Mouse (Mus musculus) neural tube, embryonic 15.5 days (tissue): ENCODE data around the gene Csrnp3. TPM values are rescaled to one million over a fixed set of nuclear protein-coding genes. Genes with fewer than 3 reads are reported as not detected.

Experiments used
- ATAC-seq: fragments of 200-750 bp; cut with Nextera tagmentation; 2 replicates; pipeline ENCODE4 v1.8.0; 2017; ENCODE audit warnings: mild to moderate bottlenecking, moderate TSS enrichment, moderate library complexity; ENCODE audit not compliant: low FRiP score
- H3K27ac ChIP-seq: fragments of 300-500 bp; sonication (generic); replicated peaks from 2 replicates; pipeline ENCODE4 v1.5.1; 2015; ENCODE audit warnings: mild to moderate bottlenecking, inconsistent platforms
- H3K27me3 ChIP-seq: fragments of 300-500 bp; sonication (generic); replicated peaks from 2 replicates; pipeline ENCODE4 v1.6.1; 2015; ENCODE audit warnings: inconsistent platforms
- H3K36me3 ChIP-seq: fragments of 300-500 bp; sonication (generic); 2 replicates; pipeline ENCODE4 v1.6.1; 2015; ENCODE audit warnings: inconsistent platforms
- H3K4me1 ChIP-seq: fragments of 300-500 bp; sonication (generic); 2 replicates; pipeline ENCODE4 v1.6.1; 2015; ENCODE audit warnings: inconsistent platforms
- H3K4me2 ChIP-seq: fragments of 300-500 bp; sonication (generic); 2 replicates; pipeline ENCODE4 v1.6.1; 2015; ENCODE audit warnings: inconsistent platforms, mild to moderate bottlenecking, moderate library complexity
- H3K4me3 ChIP-seq: fragments of 300-500 bp; sonication (generic); replicated peaks from 2 replicates; pipeline ENCODE4 v1.5.1; 2015; ENCODE audit warnings: mild to moderate bottlenecking, inconsistent platforms
- H3K9ac ChIP-seq: fragments of 300-500 bp; sonication (generic); replicated peaks from 2 replicates; pipeline ENCODE4 v1.6.1; 2015; ENCODE audit warnings: mild to moderate bottlenecking, inconsistent platforms
- H3K9me3 ChIP-seq: fragments of 300-500 bp; sonication (generic); replicated peaks from 2 replicates; pipeline ENCODE4 v1.6.1; 2016; ENCODE audit warnings: inconsistent platforms
- whole genome bisulfite sequencing: fragments of 180-500 bp; shearing (Covaris S2); methylation state at CpG from one replicate; pipeline ENCODE4 v1.1.7; 2015; ENCODE audit warnings: mixed read lengths; 5-methylcytosine and 5-hydroxymethylcytosine counted together
- polyA plus RNA-seq: library from polyadenylated mRNA; unstranded; fragments of >200 nt; fragmentation: Nextera tagmentation; extraction: Ambion mirVana; gene quantifications from 2 replicates; pipeline ENCODE4 v1.2.1, GENCODE M21; 2015

Gene Csrnp3
- polyA plus RNA-seq, 1 experiment from 2014 or later = 49.3 TPM

DNA sequence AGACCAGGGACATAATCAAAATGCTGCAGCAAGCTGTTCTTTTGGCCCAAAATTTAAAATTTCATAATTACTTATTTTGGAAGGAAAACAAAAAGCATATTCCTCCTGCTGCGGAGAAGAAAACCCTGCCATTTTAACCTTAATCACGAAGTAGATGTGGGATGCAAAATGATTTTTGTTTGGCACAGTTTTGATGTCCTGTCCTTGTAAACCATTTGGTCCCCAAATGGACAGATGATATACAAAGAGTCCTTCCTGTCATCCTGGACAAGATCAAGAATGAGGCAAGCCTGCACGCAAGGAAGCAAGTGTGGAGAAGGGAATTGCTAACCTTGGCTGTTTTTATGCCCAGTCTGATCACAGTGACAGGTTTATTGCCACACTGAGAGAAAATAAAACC is 46.0 kb downstream of the Csrnp3 start:
- no peak overlapping the region for H3K4me2 ChIP-seq
- no peak for ATAC-seq
- H3K4me1 ChIP-seq = peaks cover 13% of the 10 kb centered on the region
- no peak overlapping the region for H3K4me3 ChIP-seq
- H3K27ac ChIP-seq = no peak overlapping the region
- H3K36me3 ChIP-seq = no peaks in the 10 kb centered on the region
- no peaks in the 10 kb centered on the region for H3K27me3 ChIP-seq
- 70% methylated on average over 3 of the region's 3 CpGs for WGBS
- H3K9ac ChIP-seq = no peak overlapping the region
- H3K9me3 ChIP-seq = no peaks in the 10 kb centered on the region

DNA sequence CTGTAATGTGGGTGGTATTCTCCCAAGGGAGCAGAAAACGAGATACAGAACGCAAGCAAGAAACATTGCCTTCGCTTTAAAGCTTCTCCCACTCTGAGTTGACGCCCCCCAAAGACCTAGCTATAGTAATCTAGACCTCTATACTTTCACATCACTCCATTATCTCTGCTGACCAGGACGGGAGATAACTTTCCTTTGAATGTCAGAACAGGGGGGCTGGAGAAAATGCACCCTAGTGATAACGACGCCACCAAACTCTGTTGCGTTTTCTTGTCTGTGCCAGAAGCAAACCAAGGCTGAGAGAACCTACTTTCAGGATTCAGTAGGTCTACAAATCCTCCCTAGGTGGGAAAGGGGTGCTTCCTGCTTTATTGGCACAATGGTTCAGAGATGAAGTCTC is 47.7 kb downstream of the Csrnp3 start:
- whole genome bisulfite sequencing = 85% methylated on average over 8 of the region's 8 CpGs
- Histone ChIP-seq H3K36me3 (no peaks in the 10 kb centered on the region), H3K9ac (no peak overlapping the region), H3K27me3 (no peaks in the 10 kb centered on the region), H3K4me3 (no peak overlapping the region), H3K9me3 (no peaks in the 10 kb centered on the region), H3K4me1 (peaks cover 23% of the 10 kb centered on the region), H3K4me2 (no peak overlapping the region), H3K27ac (no peak overlapping the region)
- no peak for ATAC-seq

- WGBS = 53% methylated on average over 5 of the region's 5 CpGs
- no peaks in the 10 kb centered on the region for H3K27me3 ChIP-seq
- no peak overlapping the region; the same call in 1 of the 2 replicates for H3K27ac ChIP-seq
- H3K9me3 ChIP-seq = no peaks in the 10 kb centered on the region
- no peak overlapping the region for H3K4me3 ChIP-seq
- ATAC-seq = no peak
- H3K4me2 ChIP-seq = no peak overlapping the region
- H3K4me1 ChIP-seq = peaks cover 23% of the 10 kb centered on the region
- no peaks in the 10 kb centered on the region for H3K36me3 ChIP-seq
- H3K9ac ChIP-seq = no peak overlapping the region
Observed at GRCm38 (mm10) chr2:65894299-65894698, 48.7 kb downstream of the Csrnp3 start.

DNA sequence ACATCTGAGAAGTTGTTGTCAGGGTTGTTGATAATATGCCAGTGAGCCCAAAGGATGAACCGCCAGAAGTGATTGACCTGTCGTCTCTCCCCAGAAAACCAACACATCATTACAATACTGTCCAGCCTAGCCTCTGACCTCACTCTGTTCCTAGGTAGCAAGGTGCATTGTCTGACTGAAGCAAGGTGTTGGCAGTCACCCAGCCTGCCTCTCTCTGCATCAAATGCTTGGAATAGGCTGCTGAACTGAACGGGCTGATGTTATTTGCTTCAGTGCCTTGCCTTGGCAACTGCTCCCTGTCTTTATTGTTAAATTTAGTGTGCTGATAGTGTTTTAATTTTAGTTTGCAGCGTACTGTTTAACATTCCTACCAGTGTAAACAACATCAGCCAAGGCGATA is 51.0 kb downstream of the Csrnp3 start:
- H3K4me1 ChIP-seq = peaks cover 23% of the 10 kb centered on the region
- H3K4me2 ChIP-seq = peak overlapping the region; percentile 47
- peak overlapping the region; percentile 78 for H3K27ac ChIP-seq
- H3K9ac ChIP-seq = no peak overlapping the region
- no peaks in the 10 kb centered on the region for H3K27me3 ChIP-seq
- ATAC-seq = peak; percentile 62
- 28% methylated on average over 5 of the region's 5 CpGs for WGBS
- H3K4me3 ChIP-seq = peak overlapping the region; percentile 9
- no peaks in the 10 kb centered on the region for H3K36me3 ChIP-seq
- H3K9me3 ChIP-seq = no peaks in the 10 kb centered on the region

DNA sequence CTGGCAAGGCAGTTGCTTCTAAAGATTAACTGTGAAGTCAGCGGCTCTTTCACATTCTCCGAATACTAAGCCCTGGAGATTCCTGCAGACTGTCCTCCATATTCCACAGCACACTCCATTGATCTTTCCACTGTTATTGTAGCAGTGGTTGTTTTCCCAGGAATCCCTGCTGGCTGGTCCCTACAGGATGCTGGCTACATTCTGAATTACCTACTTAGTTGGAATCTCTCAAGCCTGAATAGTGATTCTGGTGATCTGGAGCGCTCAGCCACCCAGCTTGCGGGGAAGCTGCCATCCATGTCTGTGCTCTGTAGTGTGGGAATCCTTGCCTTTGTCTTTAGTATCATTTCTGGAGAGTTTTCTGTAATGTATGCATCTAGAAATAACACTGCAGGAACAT is 51.5 kb downstream of the Csrnp3 start:
- Histone ChIP-seq H3K4me1 (peaks cover 23% of the 10 kb centered on the region), H3K27ac (peak overlapping the region; percentile 78), H3K9me3 (no peaks in the 10 kb centered on the region), H3K36me3 (no peaks in the 10 kb centered on the region), H3K4me3 (peak overlapping the region; percentile 9), H3K4me2 (peak overlapping the region; percentile 47), H3K27me3 (no peaks in the 10 kb centered on the region), H3K9ac (no peak overlapping the region)
- 16% methylated on average over 4 of the region's 4 CpGs for WGBS
- peak; percentile 60 for ATAC-seq

GRCm38 (mm10) chr2:65899478-65899877 is 53.9 kb downstream of the Csrnp3 start:
- WGBS = 94% methylated on average over 2 of the region's 2 CpGs
- no peak for ATAC-seq
- H3K4me2 ChIP-seq = no peak overlapping the region

GRCm38 (mm10) chr2:65908526-65908925 is 63.0 kb downstream of the Csrnp3 start:
- no peaks in the 10 kb centered on the region; the same call in 1 of the 2 replicates for H3K36me3 ChIP-seq
- H3K27ac ChIP-seq = 0 out of 2 replicates have a peak overlapping the region, but pooled peaks have one; percentile 20
- no peak overlapping the region for H3K4me3 ChIP-seq
- peaks cover 22% of the 10 kb centered on the region for H3K4me1 ChIP-seq
- H3K27me3 ChIP-seq = no peaks in the 10 kb centered on the region
- no peak for ATAC-seq
- H3K9me3 ChIP-seq = no peaks in the 10 kb centered on the region
- no peak overlapping the region for H3K9ac ChIP-seq
- no peak overlapping the region for H3K4me2 ChIP-seq
- WGBS = 33% methylated on average over 3 of the region's 3 CpGs

More at GRCm38 (mm10) chr2:65899478-65899877, 53.9 kb downstream of the Csrnp3 start:
- no peaks in the 10 kb centered on the region for H3K36me3 ChIP-seq
- H3K4me1 ChIP-seq = peaks cover 19% of the 10 kb centered on the region
- no peak overlapping the region for H3K4me3 ChIP-seq
- no peak overlapping the region for H3K9ac ChIP-seq
- H3K27me3 ChIP-seq = no peaks in the 10 kb centered on the region
- no peaks in the 10 kb centered on the region for H3K9me3 ChIP-seq
- no peak overlapping the region for H3K27ac ChIP-seq

DNA sequence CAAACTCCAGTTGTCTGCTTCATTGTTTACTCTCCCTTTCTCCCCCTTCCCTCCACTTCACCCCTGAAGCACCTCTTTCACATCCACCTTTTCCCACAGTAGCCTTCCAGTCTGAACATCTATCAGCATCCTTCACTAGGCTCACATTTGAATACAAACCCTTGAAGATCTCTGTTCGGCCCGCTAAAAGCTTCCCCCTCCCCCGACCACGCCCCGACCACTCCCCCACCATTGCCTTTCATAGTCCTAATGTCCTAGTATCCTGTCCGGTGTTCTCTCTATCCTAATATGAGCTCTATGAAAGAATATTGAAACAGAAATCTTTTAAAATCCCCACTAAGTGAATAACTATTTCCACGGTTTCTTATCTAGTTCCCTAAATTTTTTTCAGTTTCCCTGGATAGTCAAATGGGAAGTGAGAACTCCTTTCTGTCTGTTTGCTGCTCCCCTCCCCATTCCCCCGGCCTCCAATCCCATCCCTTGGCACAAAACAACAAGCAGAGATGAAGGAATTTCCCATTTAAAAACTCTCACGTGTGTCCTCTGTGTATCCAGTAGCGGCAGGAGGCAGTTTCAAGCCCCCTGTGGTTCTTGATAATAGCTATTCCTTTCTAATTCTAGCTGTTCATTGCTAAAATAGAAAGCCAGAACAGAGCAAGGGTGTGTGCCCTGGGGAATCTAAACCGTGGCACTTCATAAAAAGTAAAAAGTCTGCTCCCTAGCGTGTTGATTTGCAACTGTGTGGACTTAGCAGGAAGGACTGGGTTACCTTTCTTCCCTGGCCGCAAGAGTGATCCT is 64.4 kb downstream of the Csrnp3 start:
- Histone ChIP-seq H3K27ac (0 out of 2 replicates have a peak overlapping the region, but pooled peaks have one; percentile 28), H3K36me3 (no peaks in the 10 kb centered on the region; the same call in 1 of the 2 replicates), H3K4me3 (no peak overlapping the region), H3K27me3 (no peaks in the 10 kb centered on the region), H3K4me1 (peaks cover 22% of the 10 kb centered on the region), H3K9ac (no peak overlapping the region), H3K9me3 (no peaks in the 10 kb centered on the region), H3K4me2 (peak overlapping the region; percentile 22)
- ATAC-seq = peak; percentile 32; the same call in 1 of the 2 replicates
- WGBS = 12% methylated on average over 13 of the region's 13 CpGs

DNA sequence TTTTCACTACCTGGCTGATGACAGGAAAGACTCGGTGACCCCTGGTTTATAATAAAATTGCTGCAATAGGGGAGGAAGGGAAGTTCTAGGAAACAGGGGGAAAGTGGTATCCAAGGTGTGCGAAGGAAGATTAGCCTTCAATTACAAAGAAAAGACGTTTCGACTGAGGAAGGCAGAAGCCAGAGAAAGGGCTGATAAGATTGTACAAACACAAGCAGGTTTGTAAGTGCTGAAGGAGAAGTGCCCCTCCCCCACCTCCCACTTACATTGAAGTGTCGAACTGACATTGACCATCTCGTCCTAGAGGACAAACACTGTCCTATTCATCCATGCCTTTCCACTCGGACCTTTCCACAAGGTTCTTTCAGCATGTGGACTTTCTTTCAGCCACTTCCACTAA is 70.4 kb downstream of the Csrnp3 start:
- Histone ChIP-seq H3K4me3 (no peak overlapping the region), H3K9ac (no peak overlapping the region), H3K36me3 (0 out of 2 replicates have a peak, but pooled peaks cover 4% of the 10 kb centered on the region), H3K27me3 (no peaks in the 10 kb centered on the region), H3K4me1 (peaks cover 13% of the 10 kb centered on the region), H3K9me3 (no peaks in the 10 kb centered on the region), H3K4me2 (no peak overlapping the region), H3K27ac (no peak overlapping the region)
- ATAC-seq = no peak
- 74% methylated on average over 7 of the region's 7 CpGs for WGBS

- H3K4me3 ChIP-seq = no peak overlapping the region
- 6% methylated on average over 9 of the region's 9 CpGs for WGBS
- peak overlapping the region; percentile 24; the same call in 1 of the 2 replicates for H3K27ac ChIP-seq
- H3K9ac ChIP-seq = no peak overlapping the region
- peak; percentile 74 for ATAC-seq
- peak overlapping the region; percentile 25 for H3K4me2 ChIP-seq
- H3K27me3 ChIP-seq = no peaks in the 10 kb centered on the region
- H3K36me3 ChIP-seq = no peaks in the 10 kb centered on the region
- H3K9me3 ChIP-seq = no peaks in the 10 kb centered on the region
- H3K4me1 ChIP-seq = peaks cover 28% of the 10 kb centered on the region
Observed at GRCm38 (mm10) chr2:65920651-65921412, 75.3 kb downstream of the Csrnp3 start.

- no peak overlapping the region for H3K4me3 ChIP-seq
- no peaks in the 10 kb centered on the region for H3K36me3 ChIP-seq
- H3K9me3 ChIP-seq = no peaks in the 10 kb centered on the region
- H3K4me2 ChIP-seq = peak overlapping the region; percentile 11; the same call in 1 of the 2 replicates
- peaks cover 29% of the 10 kb centered on the region for H3K4me1 ChIP-seq
- 22% methylated on average over 15 of the region's 15 CpGs for WGBS
- ATAC-seq = no peak
- H3K27me3 ChIP-seq = no peaks in the 10 kb centered on the region
- H3K27ac ChIP-seq = no peak overlapping the region
- no peak overlapping the region for H3K9ac ChIP-seq
Observed at GRCm38 (mm10) chr2:65925363-65925941, 79.9 kb downstream of the Csrnp3 start.
